Mouse (Mus musculus): Measurements from ENCODE around the gene Dnaaf3.

DNA sequence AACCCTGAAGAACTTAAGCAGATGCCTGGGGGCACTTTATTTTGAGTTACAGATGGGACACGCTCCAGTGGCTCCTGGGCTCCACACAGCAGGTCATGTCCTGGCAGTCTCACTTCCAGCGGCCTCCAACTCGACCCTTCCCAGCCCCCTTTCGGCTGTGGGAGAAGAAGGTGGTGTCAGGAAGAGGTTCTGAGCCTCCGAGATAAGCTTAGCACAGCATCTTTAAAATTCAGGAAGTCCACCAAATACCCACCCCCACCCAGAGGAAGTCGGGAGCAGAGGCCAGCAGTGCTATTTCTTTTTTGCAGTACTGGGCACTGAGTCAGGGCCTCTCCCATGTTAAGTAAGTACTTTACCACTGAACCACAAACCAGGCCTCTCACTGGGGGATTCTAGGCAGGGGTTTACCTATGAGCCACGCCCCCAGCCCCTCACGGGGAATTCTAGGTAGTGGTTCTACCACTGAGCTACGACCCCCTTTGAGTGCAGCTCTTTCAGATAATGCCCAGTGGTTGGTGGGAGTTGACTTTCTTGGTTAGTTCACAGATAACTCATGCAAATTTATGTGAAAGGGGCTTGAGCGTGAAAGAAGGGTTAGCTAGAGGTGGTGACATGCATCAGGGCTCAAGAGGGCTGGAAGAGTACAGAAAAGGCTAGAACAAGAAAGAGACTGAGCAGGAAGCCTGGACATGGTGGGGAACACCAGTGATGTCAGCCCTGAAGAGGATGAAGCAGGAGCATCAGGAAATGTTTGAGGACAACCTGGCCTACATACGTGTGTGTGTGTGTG, 27.4 kb downstream of the Dnaaf3 start:
- TF ChIP-seq POLR2A (IDR thresholded peaks at IDR 0.05; ENCODE audit: borderline replicate concordance, insufficient read depth, low read length) (no peak), CTCF (IDR thresholded peaks at IDR 0.05; ENCODE audit: borderline replicate concordance, insufficient read depth, low read depth, low read length) (no peak)

All from cerebellum, adult 2 months (tissue).